Mouse (Mus musculus): Measurements from ENCODE around the gene Pou1f1.

The Pou1f1 gene

GRCm38 (mm10) chr16:65520211-65520610 is at the start of gene Pou1f1:
Gene Pou1f1 (plus strand): TSS chr16:65520511.
- DNase-seq (ENCODE audit: low read depth, low spot score): no peak

DNA sequence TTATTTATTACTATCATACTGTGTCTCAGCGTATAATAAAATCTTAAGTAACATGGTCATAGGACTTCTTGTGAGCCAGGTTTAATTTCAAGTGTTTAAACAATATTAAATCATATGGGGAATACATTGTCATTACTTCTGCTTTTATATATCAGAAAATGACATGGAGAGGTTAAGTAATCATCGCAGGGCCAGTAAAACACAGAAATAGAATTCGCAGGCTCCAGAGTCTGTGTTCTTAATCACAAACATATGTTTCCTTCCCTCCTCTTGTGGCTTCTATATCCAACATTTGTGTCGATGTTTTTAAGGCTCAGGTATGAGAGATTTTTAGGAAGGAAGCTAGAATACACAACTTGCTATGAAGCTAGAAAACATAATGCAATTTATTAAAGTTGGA is 49.7 kb upstream of the Pou1f1 start:
- no peak for DNase-seq (ENCODE audit: low read depth, low spot score)

DNA sequence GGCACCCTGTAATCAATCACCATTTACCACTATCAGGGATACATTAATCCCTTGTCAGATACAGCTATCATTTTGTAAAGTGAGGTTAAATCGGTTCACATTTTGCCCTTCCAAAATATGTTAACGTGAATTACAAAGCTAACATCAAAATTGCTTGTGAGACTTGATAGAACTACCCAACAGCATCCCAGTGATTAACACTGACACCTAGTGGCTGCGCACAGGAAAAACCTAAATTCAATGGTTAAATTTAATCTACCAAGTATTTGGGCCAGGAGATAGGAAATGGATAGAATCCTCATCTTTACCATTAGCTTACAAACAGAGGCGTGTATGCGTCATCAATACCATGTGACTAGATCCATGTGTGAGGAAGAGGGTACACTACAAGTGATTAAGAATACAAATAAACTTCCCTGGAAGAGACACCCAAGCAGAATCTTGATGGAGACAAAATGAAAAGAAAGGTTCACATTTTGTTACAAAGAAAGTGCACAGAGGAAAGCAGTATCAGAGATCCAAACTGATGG is 47.8 kb upstream of the Pou1f1 start:
- DNase-seq (ENCODE audit: low read depth, low spot score): peak; percentile 9

- no peak for DNase-seq (ENCODE audit: low read depth, low spot score)
Measured at GRCm38 (mm10) chr16:65485726-65486125, 34.6 kb upstream of the Pou1f1 start.

- no peak for DNase-seq (ENCODE audit: low read depth, low spot score)
Measured at GRCm38 (mm10) chr16:65496030-65496429, 24.3 kb upstream of the Pou1f1 start.

DNA sequence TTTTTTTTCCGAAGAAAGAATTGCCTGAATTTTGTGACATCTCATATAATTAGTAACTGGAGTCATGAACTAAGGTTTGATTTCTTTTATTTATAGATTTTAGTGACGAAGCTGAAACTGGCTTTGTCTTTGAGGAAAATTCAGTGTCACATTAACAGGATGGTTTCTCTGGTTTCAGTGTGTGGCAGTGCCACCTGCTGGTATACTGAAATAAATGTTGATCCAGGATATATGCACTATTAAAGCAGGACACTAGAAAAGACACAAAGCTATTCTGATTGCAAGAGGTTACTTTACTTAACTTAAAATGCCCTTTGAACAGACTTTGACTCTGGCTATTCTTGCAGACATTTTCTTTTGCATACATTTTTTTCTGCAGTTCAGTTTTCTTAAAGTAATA is 23.3 kb upstream of the Pou1f1 start:
- peak; percentile 16 for DNase-seq (ENCODE audit: low read depth, low spot score)

- DNase-seq (ENCODE audit: low read depth, low spot score): no peak
Measured at GRCm38 (mm10) chr16:65514223-65514622, 6.1 kb upstream of the Pou1f1 start.

DNA sequence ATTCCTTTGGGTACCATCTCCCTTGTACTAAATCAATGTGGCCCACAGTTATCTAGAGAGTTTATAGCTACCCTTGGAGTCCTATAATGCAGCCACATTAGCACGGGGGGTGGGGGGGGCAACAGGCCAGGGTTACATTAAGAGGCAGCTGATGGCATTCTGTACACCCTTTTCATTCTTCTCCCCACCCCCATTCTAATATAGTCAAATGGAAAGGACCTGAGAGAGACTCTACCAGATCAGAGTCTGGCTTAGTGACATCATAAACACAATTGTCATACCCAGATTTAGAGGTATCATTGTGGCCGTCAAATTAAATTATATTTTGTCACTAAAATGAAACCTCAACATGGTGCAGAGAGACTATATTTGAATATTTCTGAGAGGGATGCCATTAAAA is 5.7 kb downstream of the Pou1f1 start:
- no peak for DNase-seq (ENCODE audit: low read depth, low spot score)

- DNase-seq (ENCODE audit: low read depth, low spot score): no peak
Measured at GRCm38 (mm10) chr16:65526695-65527094, 6.4 kb downstream of the Pou1f1 start.

DNA sequence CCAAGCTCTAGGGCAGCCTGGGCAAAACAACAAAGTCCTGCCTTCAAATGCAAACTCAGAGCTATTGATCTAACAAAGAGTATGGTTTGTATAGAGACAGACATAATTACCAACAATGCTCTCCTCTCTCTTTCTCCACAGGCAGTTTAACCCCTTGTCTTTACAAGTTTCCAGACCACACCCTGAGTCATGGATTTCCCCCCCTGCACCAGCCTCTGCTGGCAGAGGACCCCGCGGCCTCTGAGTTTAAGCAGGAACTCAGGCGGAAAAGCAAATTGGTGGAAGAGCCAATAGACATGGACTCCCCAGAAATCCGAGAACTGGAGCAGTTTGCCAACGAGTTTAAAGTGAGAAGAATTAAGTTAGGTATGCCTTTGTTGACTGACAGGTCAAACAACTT is 9.3 kb downstream of the Pou1f1 start:
- DNase-seq (ENCODE audit: low read depth, low spot score): no peak

- DNase-seq (ENCODE audit: low read depth, low spot score): no peak
Measured at GRCm38 (mm10) chr16:65531663-65532062, 11.4 kb downstream of the Pou1f1 start.

GRCm38 (mm10) chr16:65533315-65533999 is 13.1 kb downstream of the Pou1f1 start:
- DNase-seq (ENCODE audit: low read depth, low spot score): peak; percentile 8

- no peak for DNase-seq (ENCODE audit: low read depth, low spot score)
Measured at GRCm38 (mm10) chr16:65543676-65544293, 23.5 kb downstream of the Pou1f1 start.

- DNase-seq (ENCODE audit: low read depth, low spot score): no peak
Measured at GRCm38 (mm10) chr16:65548960-65549359, 28.6 kb downstream of the Pou1f1 start.

- DNase-seq (ENCODE audit: low read depth, low spot score): no peak
Measured at GRCm38 (mm10) chr16:65550814-65551213, 30.5 kb downstream of the Pou1f1 start.

GRCm38 (mm10) chr16:65554267-65554666 is 34.0 kb downstream of the Pou1f1 start:
- no peak for DNase-seq (ENCODE audit: low read depth, low spot score)

GRCm38 (mm10) chr16:65557369-65557768 is 37.1 kb downstream of the Pou1f1 start:
- DNase-seq (ENCODE audit: low read depth, low spot score): no peak

DNA sequence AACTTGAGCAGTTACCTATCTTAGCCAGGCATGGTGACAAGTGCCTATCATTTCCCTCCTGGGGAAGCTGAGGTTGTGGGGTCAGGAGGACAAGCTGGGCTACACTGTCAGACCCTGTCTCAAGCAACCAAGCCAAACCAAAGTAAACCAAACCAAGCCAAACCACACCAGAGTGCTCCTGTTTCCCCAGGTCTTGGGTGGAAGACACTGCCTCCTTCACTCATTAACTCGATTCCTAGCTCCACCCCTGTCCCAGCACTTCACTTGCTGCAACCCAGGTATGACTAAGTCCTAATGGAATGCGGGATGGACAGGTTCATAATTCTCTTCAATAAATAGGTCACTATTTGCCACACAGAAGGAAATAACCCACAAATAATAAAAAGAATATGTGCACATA is 39.3 kb downstream of the Pou1f1 start:
- DNase-seq (ENCODE audit: low read depth, low spot score): no peak

GRCm38 (mm10) chr16:65560996-65561962 is 41.0 kb downstream of the Pou1f1 start:
- no peak for DNase-seq (ENCODE audit: low read depth, low spot score)

GRCm38 (mm10) chr16:65561963-65562863 is 41.9 kb downstream of the Pou1f1 start, which contains the start of gene Chmp2b:
Gene Chmp2b (minus strand): TSS chr16:65562726.
- peak; percentile 75 for DNase-seq (ENCODE audit: low read depth, low spot score)

DNA sequence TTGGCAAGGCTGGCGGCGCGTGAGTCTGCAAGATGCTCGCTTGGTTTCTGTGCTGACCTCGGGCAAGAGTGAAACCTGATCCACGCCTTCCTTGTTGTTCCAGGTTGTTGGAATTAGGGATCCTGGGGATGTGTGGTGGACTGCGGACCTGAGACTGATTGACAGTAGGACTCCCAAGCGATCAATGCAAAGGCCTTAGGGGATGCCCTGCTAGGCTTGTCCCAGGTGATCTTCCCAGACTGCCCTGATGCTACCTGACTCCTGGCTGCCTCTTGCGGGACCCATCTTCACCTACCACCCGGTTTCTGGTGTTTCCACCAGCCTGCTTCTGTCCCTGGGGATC is 42.5 kb downstream of the Pou1f1 start:
- no peak for DNase-seq (ENCODE audit: low read depth, low spot score)

Data from retina, adult 2 months (tissue).